Mouse (Mus musculus) kidney, adult 11 months (tissue): Measurements from ENCODE around the gene Gsn.

Experiments used
- DNase-seq: peaks from one replicate; pipeline ENCODE4 v3.0.0; 2022

Gsn gene

DNA sequence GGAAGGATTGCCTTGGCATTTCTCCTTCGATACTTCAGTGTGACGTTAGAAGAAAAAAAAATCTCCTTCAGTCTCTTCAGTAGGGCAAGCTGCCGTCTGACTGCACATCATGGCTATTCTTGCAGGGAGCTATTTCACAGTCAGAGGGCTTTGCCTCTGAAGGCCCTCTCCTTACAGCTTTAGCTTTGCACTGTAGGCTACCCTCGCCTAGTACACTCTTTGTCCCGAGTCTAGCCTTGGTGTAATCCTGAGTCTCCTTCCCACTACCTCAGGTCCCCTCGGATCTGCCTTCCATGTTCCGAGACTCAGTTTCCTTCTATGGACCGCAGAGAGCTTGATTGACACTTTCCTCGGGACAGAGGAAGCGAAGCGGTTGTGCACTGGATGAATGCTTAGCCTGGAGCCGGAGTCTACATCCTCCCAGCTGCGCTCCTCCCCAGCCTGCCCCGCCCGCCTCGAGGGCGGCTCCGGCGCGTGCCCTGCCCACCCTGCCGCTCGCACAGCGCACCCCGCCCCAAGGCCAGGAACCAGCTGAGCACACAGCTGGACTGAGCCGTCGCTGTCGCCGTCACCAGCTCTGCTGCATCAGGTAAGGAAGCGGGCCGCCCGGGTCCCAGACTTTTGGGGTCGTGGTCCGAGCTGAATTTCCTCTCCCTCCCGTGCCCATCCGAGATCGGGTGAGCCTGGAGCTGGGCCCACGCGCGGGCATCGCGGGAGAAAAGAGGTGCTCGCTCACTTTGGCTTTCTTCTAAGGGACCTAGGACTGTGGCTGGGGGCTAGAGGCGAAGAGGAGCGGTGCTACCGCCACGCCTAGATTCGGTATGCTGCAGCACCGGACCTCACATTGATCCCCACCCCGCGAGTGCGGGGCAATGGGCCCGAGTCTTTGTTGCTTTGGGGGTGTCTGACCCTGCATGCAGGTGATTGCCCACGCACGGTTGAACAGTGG, at the start of gene Gsn:
Gene Gsn, plus strand, starts transcription at position 496 of the 949 bp plus-strand sequence.
- DNase-seq: peak; percentile 64

- no peak for DNase-seq
Observed at GRCm38 (mm10) chr2:35206761-35207160, 49.4 kb upstream of the Gsn start.

- no peak for DNase-seq
Observed at GRCm38 (mm10) chr2:35208054-35208453, 48.1 kb upstream of the Gsn start.

DNA sequence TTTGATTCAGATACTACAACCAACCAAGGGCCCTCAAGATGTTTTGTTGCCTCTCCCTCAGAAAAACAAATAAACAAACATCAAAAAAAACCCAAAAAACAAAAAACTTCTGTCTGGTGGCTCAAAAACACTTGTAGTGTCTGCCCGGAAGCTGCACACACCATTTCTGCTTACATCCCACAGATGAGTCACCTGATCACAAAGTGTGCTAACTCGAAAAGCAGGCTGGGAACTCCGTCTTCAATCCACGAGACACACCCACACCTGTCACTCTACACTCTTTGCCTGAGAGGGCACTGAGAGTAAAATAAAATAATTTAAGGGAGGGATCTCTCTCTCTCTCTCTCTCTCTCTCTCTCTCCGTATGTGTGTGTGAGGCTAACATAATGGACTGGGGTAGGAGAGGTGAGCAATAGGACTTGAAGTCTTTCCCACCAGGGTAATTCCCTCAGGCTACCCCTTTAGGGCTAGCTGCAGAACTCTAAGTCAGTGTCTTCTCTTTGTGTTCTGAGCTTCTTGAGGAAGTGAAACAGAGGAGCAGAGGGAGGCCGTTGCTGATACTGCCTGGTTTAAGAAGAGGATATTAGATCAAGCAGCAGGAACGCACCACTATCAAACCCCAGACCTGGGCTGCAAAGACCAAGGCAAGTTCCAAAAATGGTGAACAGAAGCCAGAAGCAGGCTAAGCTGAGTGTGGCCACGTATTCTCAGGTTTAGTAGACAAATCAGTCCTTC, 47.1 kb upstream of the Gsn start:
- DNase-seq: no peak

DNA sequence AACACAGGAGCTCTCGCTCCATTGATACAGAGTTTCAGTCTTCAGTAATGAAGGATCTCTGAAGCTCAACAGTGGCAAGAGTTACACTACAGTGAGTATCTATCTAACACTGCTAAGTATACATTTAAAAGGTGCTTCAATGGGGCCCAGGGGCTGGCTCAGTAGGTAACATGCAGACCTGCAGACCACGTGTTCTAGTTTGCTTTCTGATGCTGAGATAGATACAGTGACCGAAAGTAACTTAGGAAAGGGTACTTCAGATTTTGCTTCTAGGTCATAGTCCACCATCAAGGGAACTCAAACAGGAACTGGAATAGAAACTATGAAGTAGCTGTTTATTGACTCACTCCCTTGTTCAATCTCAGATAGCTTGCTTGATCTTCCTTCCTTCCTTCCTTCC, 44.5 kb upstream of the Gsn start:
- no peak for DNase-seq

GRCm38 (mm10) chr2:35213345-35213910, 42.8 kb upstream of the Gsn start:
- DNase-seq: no peak

DNA sequence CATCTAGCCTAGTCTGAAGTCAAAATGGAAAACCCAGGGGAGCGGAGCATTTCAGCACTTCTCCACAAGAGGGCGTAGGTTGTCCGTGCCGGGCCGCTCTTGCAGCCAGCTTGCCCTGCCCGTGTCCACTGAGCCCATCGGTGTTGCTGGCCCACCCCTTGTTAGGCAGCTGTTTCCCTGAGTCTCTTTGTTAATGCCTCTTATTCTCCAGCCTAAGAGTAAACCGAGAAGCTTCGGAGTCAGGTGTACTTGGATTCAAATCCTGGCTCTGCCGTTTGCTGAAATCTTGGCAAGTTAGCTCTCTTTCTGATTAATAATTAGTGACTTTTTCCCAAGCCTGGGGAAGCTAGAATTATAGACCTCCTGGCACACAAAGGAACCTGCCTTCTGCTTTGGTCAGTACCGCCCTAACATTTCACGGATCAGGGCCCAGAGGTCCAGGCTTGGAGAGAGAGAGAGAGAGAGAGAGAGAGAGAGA, 41.3 kb upstream of the Gsn start:
- peak; percentile 91 for DNase-seq

GRCm38 (mm10) chr2:35215363-35215762, 40.8 kb upstream of the Gsn start:
- peak; percentile 47 for DNase-seq

- DNase-seq: no peak
Observed at GRCm38 (mm10) chr2:35216701-35217100, 39.5 kb upstream of the Gsn start.

DNA sequence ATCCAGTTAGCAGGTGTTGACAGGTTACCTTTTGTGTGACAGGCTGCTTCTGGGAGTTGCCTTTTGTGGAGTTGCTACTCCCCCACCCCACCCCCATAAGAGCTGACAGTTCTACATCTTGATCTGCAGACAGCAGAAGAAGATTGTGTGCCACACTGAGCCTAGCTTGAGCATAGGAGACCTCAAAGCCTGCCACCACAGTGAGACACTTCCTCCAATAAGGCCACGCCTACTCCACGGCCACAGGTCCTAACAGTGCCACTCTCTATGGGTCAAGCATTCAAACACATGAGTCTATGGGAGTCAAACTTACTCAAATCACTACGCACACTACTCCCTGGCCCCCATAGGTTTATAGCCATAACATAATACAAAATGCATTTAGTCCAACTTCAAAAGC, 37.4 kb upstream of the Gsn start:
- DNase-seq: no peak

DNA sequence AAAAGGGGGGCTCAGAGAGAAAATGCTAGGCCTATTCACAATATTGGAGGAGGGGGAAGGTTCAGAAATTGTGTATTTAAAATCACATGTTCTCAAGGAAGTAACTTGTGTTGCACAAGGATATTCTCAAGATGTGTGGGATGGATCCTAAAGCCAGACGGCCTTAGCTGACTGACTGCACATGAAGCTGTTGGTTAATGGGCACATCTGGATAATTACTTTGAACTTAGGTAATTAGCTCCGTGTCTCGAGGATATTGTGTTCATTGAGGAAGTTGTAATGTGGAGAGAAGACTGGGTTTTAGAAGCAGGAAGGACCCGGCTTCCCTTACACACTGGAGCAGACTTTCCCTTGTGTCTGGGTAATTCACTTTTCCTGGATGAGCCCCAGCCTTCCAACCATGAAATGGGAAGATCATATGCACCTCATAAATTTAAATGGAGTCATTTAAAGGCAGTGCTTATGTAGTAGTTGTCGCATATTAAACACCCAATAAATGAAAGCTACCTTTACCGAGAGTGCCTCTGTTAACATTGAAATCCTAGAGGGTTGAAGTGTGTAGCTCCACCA, 33.3 kb upstream of the Gsn start:
- no peak for DNase-seq

GRCm38 (mm10) chr2:35224285-35224684, 31.9 kb upstream of the Gsn start:
- no peak for DNase-seq

DNA sequence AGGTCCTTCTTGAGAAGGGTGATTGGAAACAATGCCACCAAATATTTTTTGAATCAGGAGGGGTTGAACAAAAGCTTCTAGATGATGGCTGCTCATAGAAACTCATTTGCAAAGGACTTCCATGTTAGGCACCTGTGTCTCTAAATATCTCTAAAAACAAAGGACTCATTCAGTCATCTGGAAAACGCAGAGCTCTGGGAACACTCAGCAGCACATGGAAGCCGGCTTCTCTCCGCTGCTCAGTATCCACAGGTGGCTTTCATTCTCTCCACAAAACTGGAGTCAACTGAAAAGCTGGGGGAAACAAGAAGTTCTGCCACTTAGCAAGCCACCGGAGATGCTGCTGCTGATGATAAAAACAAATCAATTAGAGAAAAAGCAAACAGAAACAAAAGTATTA, 28.0 kb upstream of the Gsn start:
- no peak for DNase-seq

- no peak for DNase-seq
Observed at GRCm38 (mm10) chr2:35230215-35230614, 26.0 kb upstream of the Gsn start.

DNA sequence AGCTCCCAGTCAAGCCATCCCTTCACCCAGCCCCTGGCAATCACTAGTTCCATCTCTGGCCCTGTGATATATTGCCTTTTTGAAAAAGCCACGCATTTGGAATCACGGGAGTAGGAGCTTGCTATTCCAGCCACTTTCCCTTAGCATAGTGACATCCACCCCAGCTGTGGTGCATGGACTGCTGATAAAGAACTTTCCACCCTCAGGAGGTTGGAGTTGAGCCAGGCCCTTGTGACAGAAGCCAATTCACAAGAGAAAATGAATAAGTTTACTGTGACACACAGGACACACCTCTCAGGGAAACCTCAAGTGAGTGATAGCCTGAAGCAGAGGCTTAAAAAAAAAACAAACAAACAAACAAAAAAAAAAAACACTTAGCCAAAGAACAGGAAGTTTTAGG, 24.3 kb upstream of the Gsn start:
- DNase-seq: peak; percentile 45

DNA sequence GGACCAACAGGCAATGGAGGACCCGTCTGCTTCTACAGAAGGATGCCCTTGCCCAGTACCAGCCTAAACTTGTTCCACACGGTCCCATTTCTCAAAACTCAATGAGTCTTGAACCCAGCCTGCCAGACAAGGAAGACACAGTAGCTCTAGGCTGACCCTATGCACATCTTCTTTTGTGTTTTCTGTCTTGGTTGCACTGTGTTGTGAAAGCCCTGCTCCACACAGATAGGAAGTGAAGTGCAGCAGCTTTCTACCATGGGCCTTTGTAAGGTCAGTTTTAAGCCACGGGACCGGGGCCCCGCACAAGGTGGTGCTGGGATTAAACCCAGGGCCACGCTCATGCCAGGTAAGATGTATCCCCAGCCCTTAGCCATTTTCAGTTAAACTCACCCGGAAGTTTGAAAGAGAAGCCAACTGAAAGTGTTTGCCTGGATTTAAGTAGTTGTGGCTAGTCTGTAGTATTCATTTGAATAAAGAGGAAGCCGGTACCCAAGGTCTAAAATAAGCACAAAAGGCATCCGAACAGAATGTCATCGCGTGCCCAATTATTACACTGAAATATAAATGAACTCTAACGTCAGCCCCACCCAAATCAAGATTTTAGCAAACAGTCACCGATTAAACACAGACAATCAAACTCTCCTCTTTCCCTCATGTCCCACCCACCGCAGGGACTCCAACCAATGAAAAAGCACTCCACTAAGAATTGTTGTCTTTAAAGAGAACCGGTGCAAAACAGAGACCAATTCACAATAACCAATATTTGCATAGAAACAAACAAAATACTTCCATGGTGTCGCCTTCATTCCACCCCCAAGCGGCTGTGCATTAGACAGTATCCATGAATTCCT, 23.4 kb upstream of the Gsn start:
- DNase-seq: no peak

GRCm38 (mm10) chr2:35233898-35234297, 22.3 kb upstream of the Gsn start:
- no peak for DNase-seq

DNA sequence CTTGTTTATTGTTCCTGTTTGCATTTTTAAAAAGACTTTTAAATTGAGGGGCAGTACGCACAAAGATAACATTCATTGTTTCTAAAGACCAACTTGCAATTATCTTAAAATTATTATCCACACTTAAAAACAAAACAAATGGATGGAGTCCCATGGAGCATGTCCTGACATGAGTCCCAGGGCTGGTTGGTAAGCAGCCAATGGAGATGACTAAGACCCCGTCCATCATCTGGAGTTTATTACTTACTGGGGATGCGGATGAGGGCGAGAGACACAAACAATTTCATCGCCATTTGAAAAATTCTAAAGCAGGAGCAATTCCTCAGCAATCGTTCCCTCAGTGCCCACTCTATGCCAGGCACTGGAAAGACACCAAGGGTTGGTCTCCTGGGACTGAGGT, 21.2 kb upstream of the Gsn start:
- DNase-seq: no peak

GRCm38 (mm10) chr2:35244241-35244640, 11.9 kb upstream of the Gsn start:
- no peak for DNase-seq

DNA sequence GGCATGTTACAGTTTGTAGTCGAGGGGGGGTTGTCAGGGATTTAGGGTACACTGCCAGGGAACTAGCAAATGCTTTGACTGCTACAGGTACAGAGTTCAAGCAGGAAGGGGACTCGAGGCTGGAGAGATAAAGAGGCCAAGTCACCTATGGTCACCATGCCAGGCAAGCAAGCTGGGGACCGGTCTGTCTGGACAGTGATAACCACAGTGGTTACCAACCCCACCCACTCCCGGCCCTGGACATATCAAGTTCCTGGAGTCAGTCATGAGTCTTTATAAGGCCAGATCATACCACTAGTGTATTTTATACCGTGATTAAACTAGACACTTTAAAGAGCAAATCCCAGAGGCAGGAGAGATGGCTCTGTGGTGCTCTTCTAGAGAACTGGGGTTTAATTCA, 8.4 kb upstream of the Gsn start:
- DNase-seq: no peak

DNA sequence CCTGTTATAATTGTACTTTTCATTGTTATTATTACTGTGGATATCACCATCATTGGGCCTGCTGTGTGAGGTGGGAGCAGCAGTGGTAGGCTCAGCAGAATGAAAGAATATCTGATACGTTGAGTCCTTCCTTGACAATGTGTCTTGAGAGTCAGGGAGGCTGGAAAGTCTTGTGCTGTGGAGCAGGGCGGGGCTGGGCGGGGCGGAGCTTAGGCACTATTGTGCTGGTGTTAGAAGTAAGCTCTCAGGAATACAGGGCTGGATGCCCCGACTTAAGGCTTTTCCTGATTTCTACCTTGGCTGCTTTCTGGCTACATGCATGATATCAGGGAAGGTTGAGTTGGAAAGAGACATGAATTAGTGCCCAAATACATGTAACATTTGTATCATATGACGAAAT, 3.4 kb upstream of the Gsn start:
- DNase-seq: no peak

DNA sequence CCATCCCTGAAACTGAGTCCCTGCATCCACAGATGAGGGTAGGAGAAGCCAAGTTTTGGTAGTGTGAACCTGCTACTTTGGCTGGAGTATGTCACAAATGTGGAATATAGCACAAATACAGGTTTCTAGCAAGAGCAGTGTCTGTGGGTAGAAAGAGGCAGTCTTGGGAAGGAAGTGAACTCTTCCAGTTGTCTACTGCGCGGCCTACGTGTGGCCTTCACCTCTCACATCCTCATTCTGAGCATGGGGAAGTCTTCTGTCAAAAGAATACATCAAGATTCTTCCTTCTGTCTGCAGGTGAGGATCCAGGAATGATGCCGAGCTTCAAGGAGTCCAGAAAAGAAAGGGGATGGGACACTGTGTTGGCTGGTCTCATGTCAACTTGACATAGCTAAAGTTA, 2.4 kb upstream of the Gsn start:
- no peak for DNase-seq
